9 mouse cellular contexts compared by ENCODE assay signal in genomic region chr2:18217867-18218266, GRCm38 (mm10).
DNase-seq lines count a peak whose midpoint lies in the region; ATAC-seq and TF ChIP-seq lines count a peak whose summit lies in the region.
"Had no signal": no experiment of that assay in that cellular context is flagged by ENCODE, and none has a peak within 500 bp of the region (broad histone marks: within the 10 kb centered on the region; RNA-seq: fewer than 3 reads in every experiment).

No protein-coding gene starts in this region.

- TF ChIP-seq EP300 in heart, adult 2 months (IDR thresholded peaks at IDR 0.05; ENCODE audit: insufficient read depth, low read depth, low read length) = no peak

- WGBS in heart, embryonic 10.5 days = 75% methylated on average over 3 of the region's 3 CpGs
- 73% methylated on average over 3 of the region's 3 CpGs for WGBS in heart, adult 2 months

- no peak overlapping the region for H3K4me3 ChIP-seq in heart, embryonic 10.5 days
- H3K4me3 ChIP-seq in heart, adult 2 months = no peak overlapping the region
- H3K4me3 ChIP-seq: liver, embryonic 15.5 days had no signal

- no peak overlapping the region for H3K27ac ChIP-seq in heart, embryonic 10.5 days
- H3K27ac ChIP-seq in heart, adult 2 months = no peak overlapping the region
- H3K27ac ChIP-seq: liver, embryonic 15.5 days had no signal

- peaks cover 16% of the 10 kb centered on the region for H3K4me1 ChIP-seq in heart, embryonic 10.5 days
- H3K4me1 ChIP-seq in heart, adult 2 months (ENCODE audit: control insufficient read depth, insufficient read depth, low read length) = peaks cover 6% of the 10 kb centered on the region
- H3K4me1 ChIP-seq: liver, embryonic 15.5 days had no signal

- TF ChIP-seq POLR2A in heart, adult 2 months (IDR thresholded peaks at IDR 0.05; ENCODE audit: insufficient read depth, low read depth, low read length) = no peak

- TF ChIP-seq CTCF in heart, adult 2 months (IDR thresholded peaks at IDR 0.05) = 0 out of 2 replicates have a peak, but pooled peaks have one; percentile 10

- no peak overlapping the region for H3K9ac ChIP-seq in heart, adult 2 months (ENCODE audit: low read depth, low read length)
- H3K9ac ChIP-seq: liver, embryonic 15.5 days had no signal

- H3K36me3 ChIP-seq in heart, embryonic 10.5 days = peaks cover 60% of the 10 kb centered on the region
- H3K36me3 ChIP-seq in heart, adult 2 months (ENCODE audit: control insufficient read depth, insufficient read depth, low read length) = no peaks in the 10 kb centered on the region; the same call in 1 of the 2 replicates

- ATAC-seq in activated CD4-positive, CD25-positive, alpha-beta regulatory T cell, adult 4 months = no peak
- no peak; the same call in 1 of the 2 replicates for ATAC-seq in megakaryocyte progenitor cell, adult 5-6 weeks (replicated peaks; ENCODE audit: poor library complexity)

- intact Hi-C loops in heart, adult 2 months (cut with DNase I) = no loop called here

- no peaks in the 10 kb centered on the region for H3K9me3 ChIP-seq in heart, embryonic 10.5 days
- H3K9me3 ChIP-seq: liver, embryonic 15.5 days had no signal

- DNase-seq in heart, adult 11 months = peak; percentile 94
- no peak for DNase-seq in heart, embryonic 10.5 days (ENCODE audit: low spot score)
- DNase-seq in right cerebral cortex, adult 18-20 months = peak; percentile 54
- DNase-seq in right cerebral cortex, postnatal 10 days (ENCODE audit: low spot score in 2 of 2) = no peak
- DNase-seq in heart, adult 2 months = peak; percentile 49 to 62
- DNase-seq in skeletal muscle tissue, adult 2 months (ENCODE audit: low read depth, low spot score) = peak; percentile 81

- no peaks in the 10 kb centered on the region for H3K27me3 ChIP-seq in heart, embryonic 10.5 days (ENCODE audit: insufficient read depth, poor library complexity, severe bottlenecking)
- no peaks in the 10 kb centered on the region for H3K27me3 ChIP-seq in heart, adult 2 months (ENCODE audit: control insufficient read depth, insufficient read depth, low read length)
- H3K27me3 ChIP-seq: liver, embryonic 15.5 days had no signal

- H3K79me2 ChIP-seq in heart, adult 2 months (replicated peaks; ENCODE audit: control insufficient read depth, insufficient read depth, low read length) = no peaks in the 10 kb centered on the region

Comparison
In these comparisons a context has a peak if more than half of its experiments do, and no peak if none do; other contexts are left out.
1. DNase-seq: peak in heart, adult 11 months (single experiment), right cerebral cortex, adult 18-20 months (single experiment), heart, adult 2 months (2 of 2) and skeletal muscle tissue, adult 2 months (single experiment); none in heart, embryonic 10.5 days (single experiment) and right cerebral cortex, postnatal 10 days (0 of 2).